Mouse (Mus musculus): ENCODE data around the gene Top3b.
"Not testable (repeated sequence)": the region's sequence is repeated elsewhere in the genome, so short reads cannot be mapped to it uniquely, and the experiment has no call there.

Top3b gene

DNA sequence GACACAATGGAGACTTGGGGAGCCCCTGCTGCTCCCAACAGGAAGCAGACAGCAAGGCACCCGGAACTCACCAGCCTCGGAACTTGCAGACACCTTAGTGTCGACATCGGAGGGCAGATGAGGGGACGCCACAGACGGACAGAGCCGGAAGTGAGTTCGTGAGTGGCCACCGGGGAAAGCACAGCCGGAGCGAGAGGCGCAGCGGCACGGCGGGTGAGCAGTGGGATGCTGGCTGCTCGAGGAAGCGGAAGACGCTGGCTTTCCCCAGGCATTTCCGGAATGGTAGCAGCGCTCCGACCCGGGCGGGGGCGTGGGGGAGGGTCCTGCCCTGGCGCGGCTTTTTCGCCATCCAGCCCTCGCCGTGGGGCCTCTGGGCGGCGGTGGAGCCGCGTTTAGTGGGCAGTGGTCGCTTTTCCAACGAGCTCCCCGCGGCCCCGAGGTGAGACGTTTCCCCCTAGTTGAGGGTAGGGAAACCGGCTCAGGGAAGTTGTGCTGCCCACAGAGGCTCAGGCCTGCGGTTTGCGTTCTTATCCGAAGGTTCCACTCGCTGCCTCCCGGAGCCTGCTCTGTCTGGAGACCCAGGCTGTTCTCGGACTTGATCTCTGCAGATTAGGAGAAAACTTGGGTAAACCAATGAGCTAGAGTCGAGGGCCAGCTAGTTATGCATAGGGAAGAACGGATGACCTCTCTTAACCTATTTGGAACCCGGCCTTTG, at the start of gene Top3b, which contains the start of gene Vpreb1:
Gene Top3b (plus strand): TSS at position 120 of the 715 bp plus-strand sequence.
Gene Vpreb1 (minus strand): TSS at position 227 of the 715 bp plus-strand sequence.
- peak; percentile 95 for DNase-seq (ENCODE audit: low read depth, low spot score)

DNA sequence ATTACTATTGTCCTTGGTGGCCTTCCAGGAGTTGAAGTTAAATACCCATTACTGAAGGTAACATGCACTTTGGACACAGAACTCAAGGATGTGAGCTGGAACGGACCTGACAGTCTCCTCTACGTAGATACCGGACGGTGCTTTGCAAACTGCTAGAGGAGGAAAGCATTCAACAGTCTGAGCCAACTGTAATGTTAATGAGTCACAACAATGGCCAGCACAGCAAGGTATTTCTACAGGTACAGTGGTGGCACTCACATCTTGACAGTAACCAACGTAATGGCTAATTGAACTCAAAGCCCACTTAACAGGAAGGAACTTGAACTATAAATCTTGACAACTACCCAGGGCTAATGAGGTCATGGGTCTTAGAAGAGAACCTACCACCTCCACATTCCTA, 45.1 kb upstream of the Top3b start:
- no peak for DNase-seq (ENCODE audit: low read depth, low spot score)

- no peak for DNase-seq (ENCODE audit: low read depth, low spot score)
Observed at GRCm38 (mm10) chr16:16826223-16826622, 44.3 kb upstream of the Top3b start.

GRCm38 (mm10) chr16:16828757-16829615, 41.5 kb upstream of the Top3b start, which contains the start of gene Spag6l:
Gene Spag6l, minus strand, starts transcription at chr16:16829456.
- peak; percentile 40 for DNase-seq (ENCODE audit: low read depth, low spot score)

- no peak for DNase-seq (ENCODE audit: low read depth, low spot score)
Observed at GRCm38 (mm10) chr16:16829671-16830070, 40.9 kb upstream of the Top3b start.

GRCm38 (mm10) chr16:16849196-16849595, 21.3 kb upstream of the Top3b start:
- DNase-seq (ENCODE audit: low read depth, low spot score) = peak; percentile 40

- DNase-seq (ENCODE audit: low read depth, low spot score) = no peak
Observed at GRCm38 (mm10) chr16:16852411-16852810, 18.1 kb upstream of the Top3b start.

GRCm38 (mm10) chr16:16854836-16855235, 15.7 kb upstream of the Top3b start:
- peak; percentile 77 for DNase-seq (ENCODE audit: low read depth, low spot score)

DNA sequence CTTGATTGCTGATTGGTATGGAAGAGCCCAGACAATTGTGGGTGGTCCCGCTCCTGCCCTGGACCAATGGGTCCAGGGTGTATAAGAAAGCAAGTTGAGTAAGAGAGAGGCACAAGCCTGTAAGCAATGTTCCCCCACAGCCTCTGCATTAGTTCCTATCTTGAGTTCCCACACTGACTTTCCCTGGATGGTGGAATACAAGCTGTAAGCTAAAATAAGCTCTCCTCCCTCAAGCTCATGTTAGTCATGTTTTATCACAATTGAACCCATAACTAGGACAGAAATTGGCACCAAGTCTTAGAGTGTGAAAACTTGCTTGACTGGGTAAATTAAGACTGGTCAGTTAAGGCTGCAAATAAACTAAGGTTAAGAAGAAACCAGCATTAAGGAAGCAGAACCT, 15.0 kb upstream of the Top3b start:
- no peak for DNase-seq (ENCODE audit: low read depth, low spot score)

DNA sequence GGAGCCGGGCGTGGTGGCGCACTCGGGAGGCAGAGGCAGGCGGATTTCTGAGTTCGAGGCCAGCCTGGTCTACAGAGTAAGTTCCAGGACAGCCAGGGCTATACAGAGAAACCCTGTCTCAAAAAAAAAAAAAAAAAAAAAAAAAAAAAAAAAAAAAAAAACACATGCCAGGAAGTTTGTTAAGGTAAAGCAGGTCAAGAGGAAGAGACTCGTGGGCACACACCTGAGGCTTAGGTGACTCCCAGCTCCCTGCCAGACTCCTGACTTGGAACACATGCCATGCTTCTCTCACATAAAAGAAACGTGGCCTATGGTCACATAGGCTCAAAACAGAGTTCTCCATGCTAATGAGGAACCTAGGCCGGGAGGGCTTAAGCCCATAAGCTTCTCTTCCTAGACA, 14.5 kb upstream of the Top3b start:
- not testable (repeated sequence) for DNase-seq (ENCODE audit: low read depth, low spot score)

DNA sequence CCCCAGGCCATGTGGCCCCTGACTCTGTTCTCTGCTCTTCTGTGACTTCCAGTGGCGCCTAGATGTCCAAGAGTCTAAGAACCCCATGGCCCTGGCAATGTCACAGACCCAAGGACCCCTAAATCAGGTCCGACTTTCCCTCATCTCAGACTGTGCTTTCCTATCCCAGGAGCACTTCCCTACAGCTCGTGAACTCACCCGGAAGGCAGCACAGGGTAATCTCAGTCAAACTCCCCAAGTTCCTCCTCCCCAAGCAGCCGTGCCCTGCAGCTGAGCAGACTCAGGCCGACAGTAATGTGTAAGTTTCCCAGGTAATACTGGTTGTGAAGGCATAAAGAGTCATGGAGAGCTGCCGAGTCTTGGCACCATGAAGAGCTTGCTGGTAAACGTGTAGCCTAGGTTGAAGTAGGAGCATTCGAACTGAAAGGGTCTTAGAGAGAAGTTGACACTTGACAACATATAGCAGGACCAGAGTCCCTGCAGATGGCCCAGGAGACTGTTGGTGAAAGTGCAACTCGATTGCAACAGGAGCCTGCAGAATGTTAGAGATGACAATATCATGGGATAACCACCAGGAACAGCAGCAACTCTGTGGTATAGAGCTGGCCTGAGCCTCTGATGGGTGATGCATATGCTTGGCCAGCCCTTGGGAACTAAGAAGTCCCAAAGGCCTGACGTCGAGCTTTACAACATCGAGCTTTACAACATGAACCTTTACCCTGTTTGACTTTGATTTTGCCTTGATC, 13.6 kb upstream of the Top3b start:
- DNase-seq (ENCODE audit: low read depth, low spot score) = no peak

- DNase-seq (ENCODE audit: low read depth, low spot score) = no peak
Observed at GRCm38 (mm10) chr16:16862288-16862687, 8.2 kb upstream of the Top3b start.

DNA sequence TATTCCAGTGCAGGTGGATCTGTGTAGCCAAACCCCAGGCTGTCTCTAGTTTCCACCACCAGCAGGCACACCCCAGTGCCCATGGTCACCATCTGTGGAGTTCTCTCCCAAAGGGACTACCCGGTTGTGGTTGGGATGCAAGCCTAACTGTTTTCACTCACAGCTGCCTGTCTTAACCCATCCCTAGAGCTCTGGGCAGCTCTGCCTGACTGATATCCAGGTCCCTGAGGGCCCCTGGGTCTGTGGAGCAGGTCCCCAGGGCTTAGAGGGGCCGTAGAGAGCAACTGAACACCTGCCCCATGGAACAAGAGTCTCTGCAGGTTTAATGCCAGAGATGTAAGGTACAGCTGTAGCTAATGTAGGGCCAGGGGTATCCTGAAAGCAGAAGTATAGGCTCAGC, 6.6 kb upstream of the Top3b start, which contains the start of gene Igll1:
Gene Igll1 (minus strand): TSS at position 8 of the 400 bp plus-strand sequence.
- no peak for DNase-seq (ENCODE audit: low read depth, low spot score)

DNA sequence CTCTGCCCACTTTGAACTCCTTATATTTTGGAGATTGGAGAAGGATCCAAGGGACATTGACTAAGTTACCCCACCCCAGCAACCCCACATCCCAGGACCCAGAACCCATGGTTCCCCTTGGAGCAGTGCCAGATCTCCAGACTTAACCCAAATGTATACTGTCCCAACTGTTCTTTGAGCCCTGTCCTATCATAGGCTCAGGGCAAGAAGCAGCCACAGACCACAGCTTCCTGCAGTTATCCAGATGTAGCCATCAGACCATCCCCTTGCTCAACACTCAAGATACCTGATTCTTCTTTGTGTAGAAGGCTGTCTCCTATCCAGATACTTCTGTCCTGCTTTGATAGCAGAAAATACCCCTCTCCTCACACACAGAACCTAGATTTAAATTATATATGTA, 5.3 kb upstream of the Top3b start:
- DNase-seq (ENCODE audit: low read depth, low spot score) = no peak

DNA sequence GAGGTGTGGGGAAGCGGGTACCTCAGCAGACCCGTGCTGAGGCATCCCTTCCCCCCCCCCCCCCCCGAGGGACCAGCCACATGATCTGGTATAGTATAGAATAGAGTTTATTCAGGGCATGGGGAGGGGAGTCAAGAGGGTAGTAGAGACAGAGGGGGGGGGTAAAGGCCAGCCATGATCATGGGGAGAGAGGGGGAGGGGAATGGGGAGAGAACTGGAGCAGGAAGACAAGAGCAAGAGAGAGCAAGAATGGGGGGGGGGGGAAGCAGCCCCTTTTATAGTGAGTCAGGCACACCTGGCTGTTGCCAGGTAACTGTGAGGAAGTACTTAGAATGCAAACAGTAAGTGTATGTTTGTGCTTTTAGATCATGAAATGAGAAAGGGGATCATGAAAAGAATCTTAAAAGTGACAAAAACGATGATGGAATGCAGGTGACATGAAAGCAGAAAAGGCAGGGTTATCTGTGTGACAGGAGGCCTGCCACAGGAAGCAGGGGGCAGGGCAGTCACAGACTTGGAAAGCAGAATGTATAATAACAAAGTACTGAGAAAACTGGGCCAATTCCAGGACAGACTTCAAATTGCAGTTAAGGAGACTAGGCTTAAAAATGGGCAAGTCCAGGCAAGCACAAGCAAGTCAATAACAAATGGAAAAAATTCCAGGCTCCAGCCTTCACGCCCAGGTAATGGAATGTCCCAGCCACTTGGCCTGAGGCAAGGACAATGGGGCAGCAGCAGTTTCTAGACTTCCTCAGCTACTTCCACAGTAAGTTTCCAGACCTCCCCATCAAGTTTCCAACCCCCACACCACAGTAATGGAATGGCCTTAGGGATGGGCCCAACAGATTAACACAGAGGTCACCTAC, 4.6 kb upstream of the Top3b start:
- no peak for DNase-seq (ENCODE audit: low read depth, low spot score)

GRCm38 (mm10) chr16:16870241-16870616, 307 bp upstream of the Top3b start:
- no peak for DNase-seq (ENCODE audit: low read depth, low spot score)

- no peak for DNase-seq (ENCODE audit: low read depth, low spot score)
Observed at GRCm38 (mm10) chr16:16879025-16879424, 8.5 kb downstream of the Top3b start.

DNA sequence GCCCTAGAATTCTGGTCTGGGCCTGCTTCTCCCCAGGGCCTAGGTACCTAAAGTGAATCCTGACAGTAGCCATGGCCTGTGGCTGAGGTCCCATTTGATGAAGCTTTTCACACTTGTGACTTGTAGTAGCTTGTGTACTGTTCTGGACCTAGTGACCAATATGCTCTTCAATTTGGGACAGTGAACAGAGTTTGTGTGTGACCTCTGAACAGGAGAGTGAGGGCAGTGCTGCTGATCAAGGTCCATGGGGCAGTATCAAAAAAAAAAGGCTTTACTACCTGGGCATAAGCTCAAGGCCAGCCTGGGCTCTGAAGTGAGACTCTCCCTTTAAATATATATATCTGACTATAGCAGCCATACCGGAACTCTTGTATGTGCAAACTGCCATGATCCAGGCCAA, 17.8 kb downstream of the Top3b start:
- no peak for DNase-seq (ENCODE audit: low read depth, low spot score)

GRCm38 (mm10) chr16:16892366-16892765, 21.8 kb downstream of the Top3b start:
- DNase-seq (ENCODE audit: low read depth, low spot score) = no peak

- DNase-seq (ENCODE audit: low read depth, low spot score) = no peak
Observed at GRCm38 (mm10) chr16:16896015-16896381, 25.5 kb downstream of the Top3b start.
